Mouse (Mus musculus) ovary, adult 18-20 months (tissue): ENCODE measurements at regions not wholly inside any gene's neighbourhood (a gene's known extent, or its start where the extent isn't known, plus 50 kb on each side); places are given as distances from the start of the nearest gene placed in this dataset.

Source experiments
- DNase-seq: peaks from one replicate; pipeline ENCODE4 v3.0.0; 2022; ENCODE audit warnings: low spot score, mixed read lengths

DNA sequence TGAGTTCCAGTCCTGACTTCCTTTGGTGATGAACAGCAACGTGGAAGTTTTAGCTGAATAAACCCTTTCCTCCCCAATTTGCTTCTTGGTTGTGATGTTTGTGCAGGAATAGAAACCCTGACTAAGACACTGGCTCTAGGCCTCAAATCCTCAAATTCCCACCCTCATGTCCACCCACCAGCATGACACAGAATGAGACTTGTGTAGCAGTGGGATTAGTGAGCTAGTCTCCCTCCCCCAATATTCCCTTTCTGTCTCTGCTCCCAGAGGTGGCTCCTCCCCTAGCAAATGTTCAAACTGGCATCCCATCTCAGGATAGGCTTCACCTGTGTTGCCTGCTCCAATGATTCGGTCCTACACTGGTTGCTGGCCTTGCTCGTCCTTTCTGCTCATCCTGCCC lies 94.1 kb upstream of the Myocd start:
- no peak for DNase-seq

DNA sequence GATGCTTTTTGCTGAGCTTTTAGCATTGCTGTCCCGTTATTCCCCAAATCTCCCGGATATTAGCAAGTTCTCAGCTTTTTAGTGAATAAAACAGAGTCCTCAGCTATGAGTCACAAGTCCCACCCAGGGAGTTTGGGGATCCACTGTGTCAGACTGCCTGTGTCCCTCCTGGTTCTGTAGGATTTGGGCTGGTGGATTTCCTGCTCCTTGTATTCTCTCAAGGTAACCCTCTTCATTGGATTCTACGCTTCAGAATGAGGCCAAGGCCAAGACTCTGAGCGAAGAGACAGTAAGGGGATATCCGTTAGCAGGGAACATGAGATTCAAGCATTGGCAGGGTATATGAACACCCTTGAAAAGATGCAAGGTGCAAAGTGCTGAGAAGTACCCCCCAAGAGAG lies 90.9 kb upstream of the Myocd start:
- DNase-seq = no peak

DNA sequence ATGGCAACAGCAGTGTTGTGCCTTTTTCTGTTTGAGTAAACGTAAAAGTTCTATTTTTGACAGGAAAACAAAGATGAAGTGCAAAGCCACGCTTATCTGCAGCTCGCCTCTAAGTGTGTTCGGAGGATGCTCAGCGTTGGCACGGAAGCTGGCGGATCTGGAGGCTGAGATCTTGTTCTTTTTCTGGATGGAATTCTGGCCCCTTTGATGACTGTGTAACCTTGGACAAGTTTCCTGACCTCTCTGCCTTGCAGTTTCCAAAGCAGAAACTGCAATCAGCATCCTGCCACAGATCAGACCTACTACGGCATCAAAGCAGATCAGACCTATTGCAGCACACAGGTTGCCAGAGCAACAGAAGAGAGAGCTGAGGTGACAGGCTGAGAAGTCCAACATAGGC lies 89.1 kb upstream of the Myocd start:
- DNase-seq = no peak

GRCm38 (mm10) chr11:65352516-65352915 lies 82.7 kb upstream of the Myocd start:
- no peak for DNase-seq

DNA sequence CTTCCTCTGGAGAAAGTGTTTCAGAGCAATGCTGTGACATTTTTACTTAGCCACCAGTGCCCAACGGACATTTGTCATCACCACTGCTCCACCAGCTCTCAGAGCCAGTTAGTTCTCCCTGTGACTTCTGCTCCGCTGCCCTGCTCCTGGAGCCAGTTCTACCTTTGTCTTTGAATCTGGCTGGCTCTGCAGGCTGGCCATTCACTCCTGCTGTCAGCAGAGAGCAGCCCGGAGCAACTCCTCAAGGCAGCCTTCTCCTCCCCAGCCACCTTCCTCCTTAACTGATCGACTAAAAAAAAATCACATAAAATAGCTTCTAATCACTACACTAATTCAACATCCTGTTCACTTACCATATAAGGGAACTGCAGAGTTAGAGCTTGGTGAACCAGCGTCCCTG lies 79.2 kb upstream of the Myocd start:
- no peak for DNase-seq

- no peak for DNase-seq
These were observed 72.1 kb upstream of the Myocd start for GRCm38 (mm10) chr11:65341683-65342440.

DNA sequence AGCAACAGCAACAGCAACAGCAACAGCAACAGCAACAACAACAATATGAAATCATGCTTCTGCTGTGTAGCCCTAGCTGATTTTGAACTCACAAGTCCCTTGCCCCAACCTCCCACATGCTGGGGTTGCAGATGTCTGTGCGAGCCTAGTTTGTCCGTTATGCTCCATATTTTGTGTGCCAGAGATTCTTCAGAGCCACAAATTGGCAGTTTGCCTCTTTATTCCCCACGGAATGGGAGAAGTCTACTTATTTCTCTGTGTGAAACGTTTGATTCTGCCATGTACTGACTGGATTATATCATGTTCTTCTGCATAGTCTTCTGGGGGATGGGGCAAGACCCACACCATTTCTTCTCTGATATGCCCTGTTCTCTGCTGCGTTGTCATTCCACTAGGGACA lies 64.5 kb upstream of the Myocd start:
- no peak for DNase-seq

- no peak for DNase-seq
These were observed 63.3 kb upstream of the Myocd start for GRCm38 (mm10) chr11:65333101-65333500.

DNA sequence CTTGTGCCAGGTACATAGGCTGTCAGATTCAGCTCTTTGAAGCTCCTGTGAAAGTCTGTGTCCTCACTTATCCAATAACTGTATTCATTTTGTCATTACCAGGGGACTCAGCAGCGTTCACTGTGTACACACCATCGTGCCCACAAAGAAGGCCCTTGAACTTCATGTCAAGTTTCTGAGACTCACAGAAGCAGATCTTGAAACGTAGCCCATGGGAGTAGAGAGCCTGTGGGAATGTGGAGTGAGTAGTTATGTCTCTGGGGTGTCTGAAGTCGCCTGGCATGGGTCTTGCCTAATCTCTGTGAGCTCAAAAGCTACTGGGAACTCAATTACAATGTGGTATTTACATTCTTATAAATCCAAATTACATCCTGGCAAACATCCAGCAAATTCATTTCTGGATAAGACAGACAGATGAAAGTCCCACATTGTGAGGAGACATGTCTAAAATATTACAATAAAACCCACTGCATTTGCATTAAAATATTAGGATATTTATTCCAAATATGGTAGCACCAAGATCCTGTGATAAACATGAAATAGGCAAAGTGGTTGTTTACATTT lies 53.2 kb upstream of the Myocd start:
- DNase-seq = no peak
